Mouse (Mus musculus): ENCODE results near the gene H13.

- no peak for TF ChIP-seq CTCF (IDR thresholded peaks at IDR 0.05; ENCODE audit: control insufficient read depth, insufficient read depth, low read length)
- no peak for TF ChIP-seq POLR2A (IDR thresholded peaks at IDR 0.05; ENCODE audit: borderline replicate concordance, control insufficient read depth, low read depth, low read length)
These were observed 9.7 kb downstream of the H13 start for GRCm38 (mm10) chr2:152678925-152679324.
